Mouse (Mus musculus) urinary bladder, postnatal 36 days (tissue): ENCODE measurements around the gene Usf1.

Source experiments
- DNase-seq, 2 experiments: peaks; one replicate each; pipeline ENCODE4 v3.0.0; 2022; ENCODE audit warnings: low spot score in 2 of 2, mixed read lengths in 1 of 2

The Usf1 gene

DNA sequence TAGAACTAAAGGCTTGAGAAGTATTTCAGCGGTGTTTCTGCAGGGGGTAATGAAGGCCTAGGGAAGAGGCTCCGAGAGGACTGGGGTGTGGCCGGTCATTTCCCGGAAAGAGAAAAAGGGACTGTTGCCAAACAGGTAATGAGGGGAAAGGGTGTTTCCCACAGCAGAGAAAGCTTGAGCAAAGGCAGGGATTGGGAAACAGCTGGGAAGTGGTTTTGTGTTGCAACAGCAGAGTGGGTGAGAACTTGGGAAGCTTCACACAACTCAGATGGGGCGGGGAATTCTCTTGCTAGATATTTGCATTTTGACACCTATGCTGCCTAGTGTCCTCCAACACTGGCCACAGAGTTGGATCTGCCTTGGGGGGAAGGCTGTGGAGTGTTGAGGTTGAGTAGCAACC lies 41.8 kb downstream of the Usf1 start:
- no peak for DNase-seq

DNA sequence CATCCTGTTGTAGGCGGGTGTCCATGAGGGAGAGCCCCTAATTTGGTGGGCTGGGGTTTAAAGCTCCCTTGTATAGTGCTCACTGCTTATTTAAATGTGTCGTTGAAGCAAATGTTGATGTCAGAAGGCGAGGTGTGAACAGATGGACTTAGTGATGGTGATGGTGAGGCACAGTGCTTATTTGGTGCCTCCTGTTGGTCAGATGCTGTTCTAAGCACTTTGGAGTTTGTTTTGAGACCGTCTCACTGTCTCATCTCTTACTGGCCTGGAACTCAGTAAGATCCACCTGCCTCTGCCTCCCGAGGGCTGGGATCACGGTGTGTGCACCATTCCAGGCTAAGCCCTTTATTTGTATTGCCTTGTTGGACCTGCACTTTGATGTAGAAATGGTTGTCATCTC lies 43.8 kb downstream of the Usf1 start:
- no peak for DNase-seq

DNA sequence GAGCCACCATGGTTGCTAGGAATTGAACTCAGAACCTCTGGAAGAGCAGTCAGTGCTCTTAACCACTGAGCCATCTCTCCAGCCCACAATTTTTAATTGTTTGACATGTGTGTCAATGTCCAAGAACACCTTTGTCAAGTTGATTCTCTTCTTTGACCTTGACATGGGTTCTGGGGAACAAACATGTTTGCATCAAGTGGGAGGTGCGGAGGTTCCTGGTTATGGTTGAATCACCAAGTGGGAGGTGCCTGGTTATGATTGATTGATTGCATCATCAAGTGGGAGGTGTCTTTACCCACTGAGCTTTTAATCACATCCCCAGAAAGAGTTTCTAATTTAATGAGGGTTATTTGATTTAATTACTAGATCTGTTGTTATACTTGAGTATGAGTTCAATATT lies 46.5 kb downstream of the Usf1 start:
- DNase-seq, result no peak

DNA sequence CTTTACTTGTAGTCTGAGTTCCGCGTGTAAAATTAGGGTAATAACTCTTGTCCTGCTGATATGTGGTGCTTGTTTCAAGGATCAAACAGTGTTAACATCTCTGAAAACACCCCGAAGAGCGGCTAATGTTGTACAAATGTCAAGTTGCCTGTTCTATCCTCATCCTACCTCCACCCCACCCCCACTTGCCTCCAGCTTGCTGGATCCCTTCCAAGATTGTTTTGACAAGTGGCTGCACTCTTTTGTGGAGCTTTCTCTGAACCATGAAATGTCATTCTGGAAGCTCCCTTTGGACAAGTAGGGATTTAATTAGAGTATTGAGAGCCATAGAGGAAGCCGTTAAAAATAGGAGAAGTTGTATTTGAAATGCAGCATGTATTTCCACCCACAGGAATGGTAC lies 48.7 kb downstream of the Usf1 start:
- DNase-seq, result no peak

DNA sequence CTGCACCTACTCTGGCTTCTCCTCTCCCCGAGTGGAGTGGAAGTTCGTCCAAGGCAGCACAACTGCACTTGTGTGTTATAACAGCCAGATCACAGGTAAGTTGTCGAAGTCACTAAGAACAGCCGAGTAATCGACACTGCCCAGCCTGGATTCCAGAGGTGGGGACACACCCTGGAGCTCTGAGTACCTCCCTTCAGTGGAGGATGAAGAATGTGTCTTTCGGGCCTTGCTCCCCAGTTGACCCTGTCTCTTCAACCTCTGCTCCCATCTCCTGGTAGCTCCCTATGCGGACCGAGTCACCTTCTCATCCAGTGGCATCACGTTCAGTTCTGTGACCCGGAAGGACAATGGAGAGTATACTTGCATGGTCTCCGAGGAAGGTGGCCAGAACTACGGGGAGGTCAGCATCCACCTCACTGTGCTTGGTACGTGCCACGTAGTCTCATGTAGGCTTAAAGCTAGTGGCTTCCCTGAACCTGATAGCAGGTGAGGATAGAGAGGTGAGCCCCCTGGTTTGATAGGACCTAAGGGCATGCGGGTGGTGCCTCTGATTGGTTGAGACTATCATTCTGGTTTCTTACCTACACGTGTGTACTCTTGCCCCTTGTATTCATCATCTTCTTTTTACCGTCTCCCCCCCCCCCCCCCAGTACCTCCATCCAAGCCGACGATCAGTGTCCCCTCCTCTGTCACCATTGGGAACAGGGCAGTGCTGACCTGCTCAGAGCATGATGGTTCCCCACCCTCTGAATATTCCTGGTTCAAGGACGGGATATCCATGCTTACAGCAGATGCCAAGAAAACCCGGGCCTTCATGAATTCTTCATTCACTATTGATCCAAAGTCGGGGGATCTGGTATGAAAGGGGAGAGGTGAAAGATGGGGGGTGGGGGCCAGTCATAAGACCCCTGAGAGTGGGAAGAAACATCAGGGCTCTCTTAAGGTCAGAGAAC lies 49.7 kb downstream of the Usf1 start:
- DNase-seq, result no peak

DNA sequence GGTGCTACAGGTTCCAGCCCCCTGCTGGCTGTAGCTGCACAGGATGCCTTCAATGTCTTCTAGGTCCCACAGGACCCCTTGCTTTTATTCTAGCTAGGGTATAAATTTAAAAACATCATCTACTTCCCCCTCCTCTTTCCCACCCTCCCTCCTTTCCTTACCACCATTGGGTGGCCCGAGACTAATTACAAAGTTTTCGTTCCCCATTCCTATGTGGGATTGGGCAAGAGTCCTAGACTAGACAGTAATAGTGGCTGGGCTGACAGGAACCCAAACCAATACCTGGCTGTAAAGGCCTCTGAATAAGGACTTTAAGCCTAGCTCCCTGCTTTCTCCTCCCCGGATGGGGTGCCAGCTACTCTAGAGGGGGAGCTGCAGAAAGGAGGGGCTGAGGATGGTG lies 52.0 kb downstream of the Usf1 start:
- no peak for DNase-seq

DNA sequence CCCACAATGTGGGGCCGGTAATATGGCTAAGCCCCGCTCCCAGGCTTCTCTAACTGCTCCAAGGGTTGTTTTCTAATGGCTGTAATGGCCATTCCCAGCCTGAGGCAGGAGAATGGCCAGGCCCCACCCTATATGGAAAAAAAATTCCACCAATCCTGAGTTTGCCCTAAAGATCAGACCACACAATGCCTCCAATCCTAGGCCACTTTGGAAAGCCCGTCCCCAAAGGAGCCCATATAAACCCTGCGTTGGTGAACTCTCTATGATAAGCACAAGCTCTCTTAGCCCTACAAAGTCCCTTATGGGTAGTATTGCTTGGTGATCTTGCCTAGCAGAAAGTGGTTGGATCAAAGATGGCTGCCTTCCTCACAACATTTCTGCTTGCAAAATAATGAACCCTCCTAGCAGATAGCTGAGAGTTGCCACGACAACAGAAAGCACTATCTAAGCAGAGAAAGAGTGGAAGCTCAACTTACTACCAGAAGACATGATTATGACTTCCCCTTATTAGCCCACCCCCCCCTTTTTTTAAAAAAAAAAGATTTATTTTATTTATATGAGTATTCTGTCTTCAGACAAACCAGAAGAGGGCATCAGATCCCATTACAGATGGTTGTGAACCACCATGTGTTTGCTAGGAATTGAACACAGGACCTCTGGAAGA lies 54.8 kb downstream of the Usf1 start:
- DNase-seq, result no peak

DNA sequence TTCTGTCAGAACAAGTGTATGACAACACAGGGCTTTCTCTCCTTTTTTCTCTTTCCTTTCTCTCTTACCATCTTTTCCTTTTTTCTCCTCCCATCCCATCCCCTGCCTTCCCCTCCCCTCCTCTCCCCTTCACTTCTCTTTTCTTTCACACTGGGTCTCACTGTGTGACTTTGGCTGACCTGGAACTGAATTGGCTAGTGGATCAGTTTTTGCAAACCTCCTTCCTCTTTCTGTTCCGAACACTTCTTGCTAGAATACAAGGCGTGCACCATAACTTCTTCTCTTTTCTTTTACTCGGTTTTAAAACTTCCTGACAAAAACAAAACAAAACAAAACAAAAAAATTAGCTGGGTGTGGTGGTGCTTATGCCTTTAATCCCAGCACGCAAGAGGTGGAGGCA lies 55.5 kb downstream of the Usf1 start:
- DNase-seq, result no peak
